Mouse (Mus musculus) heart, postnatal 14 days (tissue): ENCODE data around the gene Iqce. TPM values are rescaled to one million over a fixed set of nuclear protein-coding genes. Genes with fewer than 3 reads are reported as not detected.

Source experiments
- DNase-seq, 2 experiments: peaks; one replicate each; pipeline ENCODE4 v3.0.0; 2021 to 2022
- intact Hi-C: fragments of 180-260 bp; cut with DNase I; formaldehyde crosslinking; loops from one replicate; pipeline ENCODE4 v1.15.1; 2025
- total RNA-seq, 2 experiments: library from RNA; stranded (reverse); gene quantifications; 2 replicates each; pipeline ENCODE4 v1.2.3; 2021

Iqce gene
- total RNA-seq, 2 experiments from 2014 or later, result 8.1 to 10.2 TPM

- DNase-seq, result no peak
- intact Hi-C loops, result loop anchor here (1.0 kb wide), 2 partner anchors 52 to 80 kb away; no protein-coding TSS in a partner anchor
Measured at GRCm38 (mm10) chr5:140619895-140620736, 82.1 kb downstream of the Iqce start.

- intact Hi-C loops, result loop anchor here (1.0 kb wide), 2 partner anchors 51 to 79 kb away; no protein-coding TSS in a partner anchor
- DNase-seq, result peak; percentile 82 to 85
Measured at GRCm38 (mm10) chr5:140619151-140619771, 82.9 kb downstream of the Iqce start.

- no peak for DNase-seq
- intact Hi-C loops, result no loop called here
Measured at GRCm38 (mm10) chr5:140617714-140618113, 84.5 kb downstream of the Iqce start.

GRCm38 (mm10) chr5:140616691-140617090 lies 85.5 kb downstream of the Iqce start:
- no peak for DNase-seq
- intact Hi-C loops, result no loop called here

- no peak for DNase-seq
- intact Hi-C loops, result no loop called here
Measured at GRCm38 (mm10) chr5:140616110-140616503, 86.1 kb downstream of the Iqce start.

- intact Hi-C loops, result no loop called here
- no peak for DNase-seq
Measured at GRCm38 (mm10) chr5:140615321-140616109, 86.7 kb downstream of the Iqce start.

- intact Hi-C loops, result no loop called here
- DNase-seq, result no peak
Measured at GRCm38 (mm10) chr5:140614837-140615236, 87.3 kb downstream of the Iqce start.

- intact Hi-C loops, result no loop called here
- DNase-seq, result no peak
Measured at GRCm38 (mm10) chr5:140614141-140614540, 88.0 kb downstream of the Iqce start.

- DNase-seq, result no peak
- intact Hi-C loops, result no loop called here
Measured at GRCm38 (mm10) chr5:140612191-140612590, 90.0 kb downstream of the Iqce start.

Other genes with a start within 250 kb of the Iqce start
- gene Chst12, start 196.8 kb downstream of the Iqce start, total RNA-seq, result 1 to 10 TPM; 6.7 to 6.8 TPM
- gene Grifin, start 137.3 kb downstream of the Iqce start, total RNA-seq, result not detected
- gene Lfng, start 95.1 kb downstream of the Iqce start, total RNA-seq, result 10 to 100 TPM; 18.1 to 22.4 TPM
- gene Ttyh3, start 53.3 kb downstream of the Iqce start, total RNA-seq, result 10 to 100 TPM; 31.6 to 31.9 TPM
- 10 to 100 TPM in 1 of 2 experiments, 1 to 10 TPM in 1; 8.6 to 10.8 TPM for gene Brat1, start 2.6 kb upstream of the Iqce start, total RNA-seq
- gene Amz1, start 21.7 kb upstream of the Iqce start, total RNA-seq, result under 1 TPM; 0.46 to 0.65 TPM
- gene Gna12, start 128.1 kb upstream of the Iqce start, total RNA-seq, result 10 to 100 TPM; 80.5 to 84.2 TPM